Mouse (Mus musculus) megakaryocyte-erythroid progenitor cell, adult 5-6 weeks (primary cell): ENCODE results near the gene Phospho1. TPM values are rescaled to one million over a fixed set of nuclear protein-coding genes. Genes with fewer than 3 reads are reported as not detected.
"Not testable (repeated sequence)": the region's sequence is repeated elsewhere in the genome, so short reads cannot be mapped to it uniquely, and the experiment has no call there.

ENCODE experiments used
- ATAC-seq: replicated peaks from 2 replicates; pipeline ENCODE4 v1.8.0; 2016; ENCODE audit warnings: mild to moderate bottlenecking, inconsistent platforms; ENCODE audit not compliant: severe bottlenecking, poor library complexity, low FRiP score, low TSS enrichment
- total RNA-seq, 2 experiments: library from RNA; stranded (forward) in 1 of 2; stranded (reverse) in 1 of 2; fragments of 200-1000, 215-1000 nt in 1 of 2; fragments of >200 nt in 1 of 2; fragmentation: Nextera tagmentation in 1 of 2; gene quantifications; 2 replicates each; pipeline ENCODE4 v1.2.3; 2014 to 2017

Gene Phospho1
- total RNA-seq, 2 experiments from 2014 or later: 0.56 to 5.6 TPM

GRCm38 (mm10) chr11:95850898-95851297 lies 26.6 kb downstream of the Phospho1 start:
- ATAC-seq: no peak

GRCm38 (mm10) chr11:95853684-95854083 lies 29.4 kb downstream of the Phospho1 start:
- ATAC-seq: no peak; the same call in 1 of the 2 replicates

GRCm38 (mm10) chr11:95857306-95857705 lies 33.0 kb downstream of the Phospho1 start:
- ATAC-seq: no peak

- no peak for ATAC-seq
These were observed 33.6 kb downstream of the Phospho1 start for GRCm38 (mm10) chr11:95857716-95858527.

- peak; percentile 91 for ATAC-seq
These were observed 34.5 kb downstream of the Phospho1 start for GRCm38 (mm10) chr11:95858528-95859467.

GRCm38 (mm10) chr11:95859468-95859855 lies 35.2 kb downstream of the Phospho1 start:
- peak; percentile 42 for ATAC-seq

GRCm38 (mm10) chr11:95860071-95860490 lies 35.8 kb downstream of the Phospho1 start:
- ATAC-seq: peak; percentile 68

- no peak for ATAC-seq
These were observed 37.1 kb downstream of the Phospho1 start for GRCm38 (mm10) chr11:95861397-95861796.

GRCm38 (mm10) chr11:95869442-95869841 lies 45.1 kb downstream of the Phospho1 start:
- no peak for ATAC-seq

GRCm38 (mm10) chr11:95869918-95870470 lies 45.7 kb downstream of the Phospho1 start:
- no peak for ATAC-seq

GRCm38 (mm10) chr11:95875804-95876203 lies 51.5 kb downstream of the Phospho1 start:
- 0 out of 2 replicates have a peak, but pooled peaks have one; percentile 39 for ATAC-seq

GRCm38 (mm10) chr11:95876296-95876695 lies 52.0 kb downstream of the Phospho1 start:
- ATAC-seq: peak; percentile 63

GRCm38 (mm10) chr11:95879861-95880260 lies 55.6 kb downstream of the Phospho1 start:
- ATAC-seq: not testable (repeated sequence)

Other genes starting within 250 kb of the Phospho1 start
- not detected in 2 replicates for gene Ngfr, start 236.8 kb upstream of the Phospho1 start, total RNA-seq (2014; fragmentation: Nextera tagmentation)
- gene Ngfr, start 236.8 kb upstream of the Phospho1 start, total RNA-seq (2017): not detected in 2 replicates
- gene Phb, start 157.5 kb upstream of the Phospho1 start, total RNA-seq (2014; fragmentation: Nextera tagmentation): 120 and 179 TPM in 2 replicates
- 189 and 190 TPM in 2 replicates for gene Phb, start 157.5 kb upstream of the Phospho1 start, total RNA-seq (2017)
- 43.0 and 54.5 TPM in 2 replicates for gene Zfp652, start 111.8 kb upstream of the Phospho1 start, total RNA-seq (2014; fragmentation: Nextera tagmentation)
- 27.4 and 28.2 TPM in 2 replicates for gene Zfp652, start 111.8 kb upstream of the Phospho1 start, total RNA-seq (2017)
- gene B130006D01Rik, start 100.9 kb upstream of the Phospho1 start, total RNA-seq (2014; fragmentation: Nextera tagmentation): 7.1 and 7.5 TPM in 2 replicates
- 1.5 TPM in 1 of 2 replicates, not detected in the other for gene B130006D01Rik, start 100.9 kb upstream of the Phospho1 start, total RNA-seq (2017)
- 4.4 and 5.0 TPM in 2 replicates for gene Gngt2, start 12.7 kb downstream of the Phospho1 start, total RNA-seq (2014; fragmentation: Nextera tagmentation)
- 4.0 and 4.6 TPM in 2 replicates for gene Gngt2, start 12.7 kb downstream of the Phospho1 start, total RNA-seq (2017)
- gene Abi3, start 18.0 kb downstream of the Phospho1 start, total RNA-seq (2014; fragmentation: Nextera tagmentation): 5.9 and 8.9 TPM in 2 replicates
- 3.4 and 5.7 TPM in 2 replicates for gene Abi3, start 18.0 kb downstream of the Phospho1 start, total RNA-seq (2017)
- not detected in 2 replicates for gene B4galnt2, start 90.4 kb downstream of the Phospho1 start, total RNA-seq (2014; fragmentation: Nextera tagmentation)
- gene B4galnt2, start 90.4 kb downstream of the Phospho1 start, total RNA-seq (2017): not detected in 2 replicates
- 0.02 TPM in 1 of 2 replicates, not detected in the other for gene Igf2bp1, start 181.4 kb downstream of the Phospho1 start, total RNA-seq (2014; fragmentation: Nextera tagmentation)
- not detected in 2 replicates for gene Igf2bp1, start 181.4 kb downstream of the Phospho1 start, total RNA-seq (2017)
- gene Gip, start 200.0 kb downstream of the Phospho1 start, total RNA-seq (2014; fragmentation: Nextera tagmentation): not detected in 2 replicates
- not detected in 2 replicates for gene Gip, start 200.0 kb downstream of the Phospho1 start, total RNA-seq (2017)
- 94.1 and 96.1 TPM in 2 replicates for gene Snf8, start 210.4 kb downstream of the Phospho1 start, total RNA-seq (2014; fragmentation: Nextera tagmentation)
- 37.3 and 54.3 TPM in 2 replicates for gene Snf8, start 210.4 kb downstream of the Phospho1 start, total RNA-seq (2017)
- 25.4 and 27.5 TPM in 2 replicates for gene Ube2z, start 240.9 kb downstream of the Phospho1 start, total RNA-seq (2014; fragmentation: Nextera tagmentation)
- 14.6 and 19.4 TPM in 2 replicates for gene Ube2z, start 240.9 kb downstream of the Phospho1 start, total RNA-seq (2017)